Mouse (Mus musculus) retina, postnatal 7 days (tissue): ENCODE results near the gene Trmt13.
"Not testable (repeated sequence)": the region's sequence is repeated elsewhere in the genome, so short reads cannot be mapped to it uniquely, and the experiment has no call there.

Source experiments
- DNase-seq: peaks from one replicate; pipeline ENCODE4 v3.0.0-alpha.2; 2012; ENCODE audit warnings: low read depth, low spot score

Gene Trmt13

DNA sequence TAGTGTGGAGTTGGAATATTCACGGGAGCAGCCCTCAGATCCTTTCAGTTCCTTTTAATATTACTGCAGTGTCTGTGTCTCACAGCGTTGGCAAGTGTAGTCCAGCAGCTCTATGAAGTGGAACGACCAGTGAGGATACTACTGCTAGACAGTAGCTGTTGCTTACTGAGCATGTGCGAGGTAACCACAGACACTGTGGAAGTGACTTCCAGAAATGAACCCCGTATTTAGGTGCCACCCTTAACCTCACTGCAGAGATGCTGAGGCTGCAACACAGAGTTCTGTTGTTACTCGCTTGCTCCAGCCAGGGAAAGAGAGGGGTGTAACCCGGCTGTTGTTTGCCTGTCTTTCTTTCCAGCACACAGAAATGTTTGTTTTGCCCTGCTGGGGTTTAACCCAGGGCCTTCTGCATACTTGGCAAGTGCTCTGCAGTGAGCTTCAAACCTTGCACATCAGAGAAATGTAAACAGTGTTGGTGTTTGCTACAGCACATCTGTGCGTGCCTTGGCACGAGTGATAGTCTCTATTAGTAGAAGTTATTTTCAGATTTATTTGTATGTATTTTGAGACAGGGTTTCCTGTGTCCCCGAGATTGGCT lies at the start of gene Trmt13:
Trmt13 (minus strand) TSS at position 293 of the 598 bp plus-strand sequence.
- DNase-seq, result no peak

DNA sequence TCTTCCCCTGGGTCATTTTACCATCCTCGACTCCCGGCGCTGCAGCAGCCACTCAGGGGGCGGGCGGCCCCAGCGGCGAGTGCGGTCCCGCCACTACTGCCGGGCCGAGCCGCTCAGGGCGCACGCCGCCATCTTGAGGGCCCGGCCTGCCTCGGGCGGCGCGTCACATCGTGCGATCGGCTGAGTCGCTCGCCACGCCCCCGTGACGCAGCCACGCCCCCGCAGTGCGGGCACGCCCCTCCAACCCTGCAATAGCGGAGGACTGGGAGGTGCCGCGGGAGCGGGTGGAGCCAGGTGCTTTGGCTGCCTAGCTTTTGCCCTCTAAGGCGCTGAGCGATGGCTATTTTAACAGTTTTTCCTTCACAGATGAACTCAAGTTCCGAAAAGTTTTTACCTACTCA lies 48.1 kb upstream of the Trmt13 start, which contains the start of gene Mfsd14a:
Mfsd14a (minus strand) TSS at position 215 of the 401 bp plus-strand sequence.
- peak; percentile 89 for DNase-seq

- no peak for DNase-seq
These were observed 47.6 kb upstream of the Trmt13 start for GRCm38 (mm10) chr3:116661870-116662414.

DNA sequence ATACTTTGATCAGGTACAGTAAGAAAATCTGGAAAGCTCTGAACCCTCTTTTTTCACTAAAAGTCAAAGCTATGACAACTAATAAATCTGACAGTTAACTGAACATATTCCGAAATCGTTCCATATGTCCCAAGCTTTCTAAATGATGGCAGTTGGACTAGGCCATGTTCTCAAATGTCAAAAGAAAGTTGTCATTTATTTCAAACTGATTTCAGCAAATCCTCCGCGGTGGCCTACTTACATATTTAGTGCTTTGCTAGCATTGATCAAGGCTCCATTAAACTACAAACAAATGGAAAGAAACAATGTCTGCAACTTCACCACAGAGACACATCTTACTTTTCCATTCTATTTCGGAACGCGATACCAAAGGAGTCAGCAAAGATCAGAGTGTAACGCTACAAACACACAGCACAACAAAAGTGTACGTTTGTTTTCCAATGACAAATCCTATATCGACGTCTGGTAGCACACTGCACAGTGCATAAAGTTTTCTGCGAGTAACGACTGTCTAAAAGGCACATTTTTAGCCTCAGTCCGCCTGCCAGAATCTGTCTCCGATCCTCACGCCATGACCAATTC lies 47.0 kb upstream of the Trmt13 start:
- DNase-seq, result no peak

DNA sequence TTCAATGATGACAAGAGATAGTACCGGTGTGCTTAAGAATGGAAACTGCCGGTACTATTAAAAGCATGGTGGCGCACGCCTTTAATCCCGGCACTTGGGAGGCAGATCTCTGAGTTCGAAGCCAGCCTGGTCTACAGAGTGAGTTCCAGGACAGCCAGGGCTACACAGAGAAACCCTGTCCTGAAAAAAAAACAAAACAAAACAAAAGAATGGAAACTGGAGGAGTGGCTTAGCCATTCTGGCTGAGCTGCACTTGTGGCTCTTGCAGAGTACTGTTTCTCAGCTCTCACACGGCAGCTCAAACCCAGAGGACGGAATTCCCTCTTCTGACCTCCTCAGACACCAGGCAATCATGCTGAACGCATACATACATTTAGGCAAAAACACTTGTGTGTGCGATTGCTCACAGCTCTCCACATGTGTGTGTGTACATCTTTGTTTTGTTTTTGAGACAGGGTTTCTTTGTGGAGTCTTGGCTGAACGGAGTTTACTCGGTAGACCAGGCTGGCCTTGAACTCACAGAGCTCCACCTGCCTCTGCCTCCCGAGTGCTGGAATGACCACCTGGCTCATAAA lies 45.6 kb upstream of the Trmt13 start:
- DNase-seq, result no peak

- no peak for DNase-seq
These were observed 44.7 kb upstream of the Trmt13 start for GRCm38 (mm10) chr3:116658928-116659565.

DNA sequence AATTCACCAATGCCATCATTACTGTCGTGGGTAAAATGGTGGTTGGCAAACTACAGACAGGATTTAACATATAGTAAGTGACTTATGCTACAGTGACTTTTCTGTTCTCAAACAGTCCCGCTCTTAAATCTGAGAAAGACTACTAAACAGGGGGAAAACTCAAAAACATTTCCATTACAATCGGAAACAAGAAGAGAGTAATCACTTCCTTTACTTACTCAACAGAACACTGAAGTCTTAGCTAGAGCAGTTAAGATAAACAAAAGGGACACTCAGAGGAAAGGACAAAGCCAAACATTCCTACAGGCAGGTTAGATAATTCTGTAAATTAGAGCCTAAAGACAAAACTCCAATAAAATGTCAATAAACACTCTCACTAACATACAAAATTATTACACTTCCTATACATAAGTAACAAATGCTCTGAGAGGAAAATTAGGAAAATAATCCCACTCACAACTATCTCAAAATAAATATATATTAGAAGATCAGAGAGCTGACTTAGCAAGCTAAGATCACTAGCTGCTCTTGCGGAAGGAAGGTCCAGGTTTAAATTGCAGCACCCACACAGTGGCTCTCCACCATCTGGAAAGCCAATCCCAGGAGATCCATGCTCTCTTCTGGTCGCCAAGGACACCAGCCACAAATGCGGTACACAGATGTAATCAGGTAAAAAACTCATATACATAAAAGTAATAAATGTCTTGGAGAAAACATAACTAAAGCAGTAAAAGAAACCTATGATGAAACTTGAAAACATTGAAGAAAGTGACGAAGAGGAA lies 42.0 kb upstream of the Trmt13 start:
- no peak for DNase-seq

GRCm38 (mm10) chr3:116654051-116654450 lies 39.7 kb upstream of the Trmt13 start:
- DNase-seq, result not testable (repeated sequence)

- DNase-seq, result no peak
These were observed 39.0 kb upstream of the Trmt13 start for GRCm38 (mm10) chr3:116653278-116653945.

- DNase-seq, result no peak
These were observed 37.7 kb upstream of the Trmt13 start for GRCm38 (mm10) chr3:116652033-116652446.

DNA sequence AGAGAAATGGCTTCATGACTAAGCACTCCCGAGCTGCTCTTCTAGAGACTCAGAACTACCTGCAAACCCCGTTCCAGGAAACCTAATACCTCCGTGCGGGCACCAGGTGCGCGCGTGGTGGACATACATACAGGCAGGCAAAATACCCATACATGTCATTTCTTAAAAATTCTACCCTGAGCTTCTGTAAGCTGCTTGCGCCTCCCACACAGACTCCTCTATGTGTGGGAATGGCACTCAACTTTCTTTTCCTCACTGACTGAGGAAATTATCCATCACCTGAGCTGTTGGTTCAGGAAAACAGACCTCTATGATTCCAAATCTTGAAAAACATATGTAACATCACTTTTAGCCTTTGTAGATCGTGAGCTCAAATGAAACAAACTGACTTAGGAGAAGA lies 36.3 kb upstream of the Trmt13 start:
- DNase-seq, result no peak

DNA sequence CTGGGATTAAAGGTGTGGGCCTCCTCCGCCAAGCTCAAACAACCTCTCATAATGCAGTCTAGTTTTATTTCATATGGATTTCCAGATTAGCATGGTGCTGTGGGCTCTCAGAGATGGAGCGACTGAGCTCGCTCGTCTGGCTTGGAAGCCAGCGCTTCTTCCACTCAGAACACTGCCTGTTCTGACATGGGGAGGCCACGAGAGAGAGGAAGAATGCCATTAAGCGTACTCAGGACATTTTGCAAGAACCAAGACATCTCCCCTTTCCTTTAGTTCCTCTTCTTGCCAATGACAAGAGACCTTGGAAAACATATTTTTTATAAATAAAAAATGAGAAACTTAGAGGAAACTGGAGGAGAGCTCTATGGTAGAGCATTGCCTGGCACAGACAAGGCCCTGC lies 34.4 kb upstream of the Trmt13 start:
- DNase-seq, result no peak

GRCm38 (mm10) chr3:116646387-116646786 lies 32.0 kb upstream of the Trmt13 start:
- DNase-seq, result no peak

DNA sequence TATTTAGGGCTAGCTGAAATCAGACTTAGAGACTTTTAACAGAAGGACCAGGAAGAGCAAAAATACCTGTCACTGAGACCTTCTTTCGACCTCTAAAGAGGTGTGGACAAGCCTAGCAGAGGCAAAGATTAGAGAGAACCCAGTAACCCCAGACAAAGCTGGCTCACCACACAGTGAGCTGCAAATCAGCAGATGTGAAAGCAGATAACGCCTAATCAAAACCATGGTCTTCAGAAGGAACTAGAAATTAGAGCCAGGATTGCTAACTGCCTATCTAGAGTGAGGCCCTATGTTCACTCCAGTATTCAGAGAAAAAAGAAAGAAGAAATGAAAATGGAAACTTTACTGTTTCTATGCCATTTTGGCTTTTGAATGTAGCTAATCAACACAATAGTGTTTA lies 28.0 kb upstream of the Trmt13 start:
- DNase-seq, result no peak

- DNase-seq, result no peak
These were observed 27.5 kb upstream of the Trmt13 start for GRCm38 (mm10) chr3:116641811-116642371.

- no peak for DNase-seq
These were observed 25.6 kb upstream of the Trmt13 start for GRCm38 (mm10) chr3:116640024-116640423.

DNA sequence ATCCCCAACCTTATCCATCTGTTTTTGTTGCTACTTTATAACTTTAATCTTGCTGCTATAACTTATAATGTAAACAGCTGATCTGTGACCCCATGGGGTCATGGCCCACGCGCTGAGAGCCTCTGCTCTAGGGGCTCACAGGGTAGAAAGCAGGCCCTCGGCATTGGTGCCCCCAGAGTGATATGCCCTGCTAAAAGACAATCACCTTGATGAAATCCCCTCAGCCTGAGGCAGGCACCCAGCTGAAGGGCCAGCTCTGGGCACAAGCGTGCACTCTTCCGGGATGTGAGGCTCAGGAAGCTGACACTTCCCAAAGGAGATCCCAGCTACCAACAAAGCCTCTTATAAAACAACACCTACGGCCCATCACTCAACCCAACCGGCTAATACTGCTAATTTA lies 24.2 kb upstream of the Trmt13 start:
- DNase-seq, result no peak

- DNase-seq, result no peak
These were observed 23.5 kb upstream of the Trmt13 start for GRCm38 (mm10) chr3:116637693-116638476.

DNA sequence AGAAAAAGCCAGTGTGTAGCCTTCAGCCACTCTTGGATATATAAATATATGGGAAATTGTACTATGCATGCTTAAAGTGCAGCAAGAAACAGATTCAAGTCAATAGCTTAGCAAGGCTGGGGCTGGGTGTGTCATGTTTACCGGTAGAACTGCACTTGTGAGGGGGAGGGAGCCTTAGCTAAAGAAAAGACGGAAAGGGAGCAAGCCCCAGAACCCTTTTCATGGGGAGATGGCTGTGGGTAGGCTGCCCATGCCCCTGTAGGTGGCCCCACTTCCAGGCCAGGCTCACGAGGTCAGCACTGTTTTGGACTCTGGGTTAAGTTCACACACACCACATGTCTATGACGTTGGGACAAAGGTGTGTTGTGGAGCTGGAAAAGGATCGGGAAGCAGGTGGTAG lies 21.4 kb upstream of the Trmt13 start:
- DNase-seq, result no peak

GRCm38 (mm10) chr3:116634853-116635252 lies 20.5 kb upstream of the Trmt13 start:
- DNase-seq, result no peak
